Mouse (Mus musculus) midbrain, embryonic 14.5 days (tissue): ENCODE results near the gene Slc5a5. TPM values are rescaled to one million over a fixed set of nuclear protein-coding genes. Genes with fewer than 3 reads are reported as not detected.

Source experiments
- ATAC-seq: fragments of 200-750 bp; cut with Nextera tagmentation; 2 replicates; pipeline ENCODE4 v1.8.0; 2017; ENCODE audit warnings: moderate number of reproducible peaks, moderate library complexity; ENCODE audit not compliant: low FRiP score, low TSS enrichment
- DNase-seq: peaks from one replicate; pipeline ENCODE4 v3.0.0-alpha.2; 2015
- H3K27ac ChIP-seq: fragments of 300-500 bp; sonication (generic); replicated peaks from 2 replicates; pipeline ENCODE4 v1.5.1; 2014; ENCODE audit warnings: mild to moderate bottlenecking, low read depth, low read length, moderate library complexity
- H3K27me3 ChIP-seq: fragments of 300-500 bp; sonication (generic); 2 replicates; pipeline ENCODE4 v1.6.1; 2014; ENCODE audit warnings: low read length, control low read depth, mixed read lengths; ENCODE audit not compliant: control insufficient read depth, insufficient read depth
- H3K36me3 ChIP-seq: fragments of 300-500 bp; sonication (generic); 2 replicates; pipeline ENCODE4 v1.6.1; 2014; ENCODE audit warnings: low read length, control low read depth; ENCODE audit not compliant: control insufficient read depth, insufficient read depth
- H3K4me1 ChIP-seq: fragments of 300-500 bp; sonication (generic); 2 replicates; pipeline ENCODE4 v1.6.1; 2014; ENCODE audit warnings: mild to moderate bottlenecking, antibody characterized with exemption, low read length, control low read depth; ENCODE audit not compliant: control insufficient read depth, insufficient read depth
- H3K4me2 ChIP-seq: fragments of 300-500 bp; sonication (generic); 2 replicates; pipeline ENCODE4 v1.6.1; 2014; ENCODE audit warnings: mild to moderate bottlenecking, low read length, moderate library complexity
- H3K4me3 ChIP-seq: fragments of 300-500 bp; sonication (generic); replicated peaks from 2 replicates; pipeline ENCODE4 v1.5.1; 2014; ENCODE audit warnings: low read depth, low read length
- H3K9ac ChIP-seq: fragments of 300-500 bp; sonication (generic); replicated peaks from 2 replicates; pipeline ENCODE4 v1.6.1; 2014; ENCODE audit warnings: mild to moderate bottlenecking, low read length, moderate library complexity
- H3K9me3 ChIP-seq: fragments of 300-500 bp; sonication (generic); 2 replicates; pipeline ENCODE4 v1.6.1; 2016; ENCODE audit warnings: low read length, control low read depth, mixed read lengths; ENCODE audit not compliant: control insufficient read depth
- WGBS: fragments of 180-500 bp; shearing (Covaris S2); extraction: QIAGEN DNeasy Blood & Tissue Kit; methylation state at CpG from one replicate; pipeline ENCODE4 v1.1.7; 2014; 5-methylcytosine and 5-hydroxymethylcytosine counted together
- polyA plus RNA-seq: library from polyadenylated mRNA; unstranded; fragments of >200 nt; fragmentation: Nextera tagmentation; extraction: Ambion mirVana; gene quantifications from 2 replicates; pipeline ENCODE4 v1.2.1, GENCODE M21; 2014

Slc5a5 gene
- polyA plus RNA-seq, 1 experiment from 2014 or later, result 0.96 TPM

GRCm38 (mm10) chr8:70842484-70842883, 50.1 kb downstream of the Slc5a5 start:
- Histone ChIP-seq H3K4me2 (no peak overlapping the region), H3K27ac (no peak overlapping the region), H3K9me3 (no peaks in the 10 kb centered on the region), H3K4me3 (no peak overlapping the region), H3K4me1 (0 out of 2 replicates have a peak, but pooled peaks cover 7% of the 10 kb centered on the region), H3K36me3 (peaks cover 7% of the 10 kb centered on the region; the same call in 1 of the 2 replicates), H3K9ac (no peak overlapping the region), H3K27me3 (no peaks in the 10 kb centered on the region)
- DNase-seq (no peak), ATAC-seq (no peak)
- WGBS, result 71% methylated on average over 25 of the region's 25 CpGs

GRCm38 (mm10) chr8:70841147-70842072, 51.1 kb downstream of the Slc5a5 start:
- no peaks in the 10 kb centered on the region for H3K9me3 ChIP-seq
- peaks cover 3% of the 10 kb centered on the region; the same call in 1 of the 2 replicates for H3K36me3 ChIP-seq
- DNase-seq, result peak; percentile 93
- H3K9ac ChIP-seq, result no peak overlapping the region
- H3K4me2 ChIP-seq, result no peak overlapping the region
- H3K4me3 ChIP-seq, result no peak overlapping the region
- 39% methylated on average over 22 of the region's 22 CpGs for WGBS
- no peak for ATAC-seq
- 0 out of 2 replicates have a peak, but pooled peaks cover 7% of the 10 kb centered on the region for H3K4me1 ChIP-seq
- no peaks in the 10 kb centered on the region for H3K27me3 ChIP-seq
- H3K27ac ChIP-seq, result peak overlapping the region; percentile 41; the same call in 1 of the 2 replicates

GRCm38 (mm10) chr8:70840590-70840989, 52.0 kb downstream of the Slc5a5 start:
- Histone ChIP-seq H3K4me3 (no peak overlapping the region), H3K9me3 (no peaks in the 10 kb centered on the region), H3K36me3 (0 out of 2 replicates have a peak, but pooled peaks cover 2% of the 10 kb centered on the region), H3K27ac (peak overlapping the region; percentile 41; the same call in 1 of the 2 replicates), H3K9ac (no peak overlapping the region), H3K4me2 (no peak overlapping the region), H3K27me3 (no peaks in the 10 kb centered on the region), H3K4me1 (0 out of 2 replicates have a peak, but pooled peaks cover 7% of the 10 kb centered on the region)
- DNase-seq (no peak), ATAC-seq (no peak)
- 60% methylated on average over 10 of the region's 10 CpGs for WGBS

- Histone ChIP-seq H3K27me3 (no peaks in the 10 kb centered on the region), H3K27ac (peak within 1 kb of the TSS; percentile 84), H3K4me3 (peak within 1 kb of the TSS; percentile 65), H3K9me3 (no peaks in the 10 kb centered on the region), H3K9ac (peak within 1 kb of the TSS; percentile 67), H3K4me1 (0 out of 2 replicates have a peak, but pooled peaks cover 7% of the 10 kb centered on the region), H3K4me2 (peak within 1 kb of the TSS; percentile 75), H3K36me3 (0 out of 2 replicates have a peak, but pooled peaks cover 2% of the 10 kb centered on the region)
- ATAC-seq, result peak; percentile 95
- 3% methylated on average over 55 of the region's 55 CpGs for WGBS
- peak; percentile 99 for DNase-seq
Measured at GRCm38 (mm10) chr8:70839408-70840351, 52.9 kb downstream of the Slc5a5 start, which contains the start of gene Arrdc2. Arrdc2 (minus strand) TSS chr8:70839720.

GRCm38 (mm10) chr8:70838654-70839407, 53.7 kb downstream of the Slc5a5 start:
- ATAC-seq (peak; percentile 53), DNase-seq (no peak)
- Histone ChIP-seq H3K27ac (peak overlapping the region; percentile 84), H3K9ac (peak overlapping the region; percentile 67), H3K4me2 (peak overlapping the region; percentile 75), H3K9me3 (no peaks in the 10 kb centered on the region), H3K4me1 (0 out of 2 replicates have a peak, but pooled peaks cover 7% of the 10 kb centered on the region), H3K4me3 (peak overlapping the region; percentile 65), H3K36me3 (0 out of 2 replicates have a peak, but pooled peaks cover 2% of the 10 kb centered on the region), H3K27me3 (no peaks in the 10 kb centered on the region)
- 2% methylated on average over 66 of the region's 66 CpGs for WGBS

GRCm38 (mm10) chr8:70836666-70837065, 55.9 kb downstream of the Slc5a5 start:
- no peak for DNase-seq
- H3K9ac ChIP-seq, result no peak overlapping the region
- 0 out of 2 replicates have a peak, but pooled peaks cover 2% of the 10 kb centered on the region for H3K36me3 ChIP-seq
- 0 out of 2 replicates have a peak, but pooled peaks cover 7% of the 10 kb centered on the region for H3K4me1 ChIP-seq
- H3K4me3 ChIP-seq, result no peak overlapping the region
- ATAC-seq, result no peak
- no peak overlapping the region for H3K4me2 ChIP-seq
- no peaks in the 10 kb centered on the region for H3K9me3 ChIP-seq
- no peak overlapping the region for H3K27ac ChIP-seq
- no peaks in the 10 kb centered on the region for H3K27me3 ChIP-seq
- 87% methylated on average over 12 of the region's 12 CpGs for WGBS

GRCm38 (mm10) chr8:70834071-70834470, 58.5 kb downstream of the Slc5a5 start:
- no peak overlapping the region for H3K9ac ChIP-seq
- H3K27ac ChIP-seq, result no peak overlapping the region
- no peak for ATAC-seq
- no peak for DNase-seq
- no peaks in the 10 kb centered on the region for H3K27me3 ChIP-seq
- 0 out of 2 replicates have a peak, but pooled peaks cover 2% of the 10 kb centered on the region for H3K36me3 ChIP-seq
- no peak overlapping the region for H3K4me3 ChIP-seq
- no peaks in the 10 kb centered on the region for H3K9me3 ChIP-seq
- WGBS, result 97% methylated on average over 3 of the region's 3 CpGs
- no peak overlapping the region for H3K4me2 ChIP-seq
- H3K4me1 ChIP-seq, result 0 out of 2 replicates have a peak, but pooled peaks cover 3% of the 10 kb centered on the region
